Mouse (Mus musculus) MEL (cell line): ENCODE measurements at regions not wholly inside any gene's neighbourhood (a gene's known extent, or its start where the extent isn't known, plus 50 kb on each side); places are given as distances from the start of the nearest gene placed in this dataset.
"Not testable (repeated sequence)": the region's sequence is repeated elsewhere in the genome, so short reads cannot be mapped to it uniquely, and the experiment has no call there.

Source experiments
- DNase-seq: peaks from one replicate; pipeline ENCODE4 v3.0.0; 2011; ENCODE audit warnings: low read depth, low spot score
- H3K27ac ChIP-seq: 2 replicates; pipeline ENCODE4 v1.5.1; 2012; ENCODE audit warnings: low read depth, mild to moderate bottlenecking, control low read depth, low read length, moderate library complexity; ENCODE audit not compliant: control insufficient read depth
- H3K27me3 ChIP-seq, 2 experiments: fragments of 150-350 bp in 1 of 2; sonication (generic) in 1 of 2; 2 replicates each; pipeline ENCODE4 v1.6.1; 2012; ENCODE audit warnings: low read length in 2 of 2, mild to moderate bottlenecking in 2 of 2, improper control_type of control experiment in 1 of 2, moderate library complexity in 1 of 2; ENCODE audit not compliant: insufficient read depth in 2 of 2, control insufficient read depth in 1 of 2
- H3K36me3 ChIP-seq, 2 experiments: 2 replicates each; pipeline ENCODE4 v1.6.1; 2012 to 2014; ENCODE audit warnings: low read length in 2 of 2, improper control_type of control experiment in 1 of 2, inconsistent platforms in 1 of 2, mild to moderate bottlenecking in 1 of 2; ENCODE audit not compliant: insufficient read depth in 2 of 2, control insufficient read depth in 1 of 2
- H3K4me1 ChIP-seq, 2 experiments: fragments of 150-350 bp in 1 of 2; sonication (generic) in 1 of 2; 2 replicates each; pipeline ENCODE4 v1.6.1; 2012; ENCODE audit warnings: low read length in 2 of 2, improper control_type of control experiment in 1 of 2, mild to moderate bottlenecking in 1 of 2; ENCODE audit not compliant: insufficient read depth in 2 of 2, control insufficient read depth in 1 of 2
- H3K4me3 ChIP-seq, 2 experiments: fragments of 150-350 bp in 1 of 2; sonication (generic) in 1 of 2; 2 replicates each; pipeline ENCODE4 v1.5.1; 2012; ENCODE audit warnings: low read depth in 2 of 2, low read length in 2 of 2, mild to moderate bottlenecking in 2 of 2, moderate library complexity in 2 of 2, control low read depth in 1 of 2, improper control_type of control experiment in 1 of 2; ENCODE audit not compliant: control insufficient read depth in 1 of 2, insufficient read depth in 1 of 2
- H3K79me2 ChIP-seq: 2 replicates; pipeline ENCODE4 v1.6.1; 2012; ENCODE audit warnings: mild to moderate bottlenecking, low read length, moderate library complexity; ENCODE audit not compliant: control insufficient read depth, poor library complexity, insufficient read depth
- H3K9ac ChIP-seq: 2 replicates; pipeline ENCODE4 v1.6.1; 2012; ENCODE audit warnings: low read depth, mild to moderate bottlenecking, control low read depth, low read length, moderate library complexity; ENCODE audit not compliant: control insufficient read depth, poor library complexity, severe bottlenecking
- H3K9me3 ChIP-seq: fragments of 150-350 bp; sonication (generic); replicated peaks from 2 replicates; pipeline ENCODE4 v1.6.1; 2012; ENCODE audit warnings: mild to moderate bottlenecking, low read length, improper control_type of control experiment, moderate library complexity; ENCODE audit not compliant: insufficient read depth
- CHD1 ChIP-seq: IDR thresholded peaks from 2 replicates; pipeline ENCODE4 v1.6.1; 2012; ENCODE audit warnings: low read depth, mild to moderate bottlenecking, inconsistent platforms, low read length, improper control_type of control experiment
- KAT2A ChIP-seq: conservative IDR thresholded peaks from 2 replicates; pipeline ENCODE4 v1.6.1; 2012; ENCODE audit warnings: low read depth, low read length, improper control_type of control experiment, inconsistent platforms
- MAFK ChIP-seq: IDR thresholded peaks from 2 replicates; pipeline ENCODE4 v1.6.1; 2011; ENCODE audit warnings: low read depth, mild to moderate bottlenecking, low read length, improper control_type of control experiment, borderline replicate concordance
- MAX ChIP-seq: IDR thresholded peaks from 2 replicates; pipeline ENCODE4 v1.6.1; 2011; ENCODE audit warnings: low read length, improper control_type of control experiment
- MYB ChIP-seq: IDR thresholded peaks from 2 replicates; pipeline ENCODE4 v1.6.1; 2011; ENCODE audit warnings: mild to moderate bottlenecking, low read depth, low read length, improper control_type of control experiment
- POLR2AphosphoS2 ChIP-seq: IDR thresholded peaks from 2 replicates; pipeline ENCODE4 v1.6.1; 2011; ENCODE audit warnings: low read length, improper control_type of control experiment
- TCF12 ChIP-seq: IDR thresholded peaks from 2 replicates; pipeline ENCODE4 v1.6.1; 2014; ENCODE audit warnings: low read depth, mild to moderate bottlenecking, inconsistent platforms, low read length, improper control_type of control experiment, moderate library complexity
- USF1 ChIP-seq: IDR thresholded peaks from 2 replicates; pipeline ENCODE4 v1.6.1; 2014; ENCODE audit warnings: low read depth, mild to moderate bottlenecking, inconsistent platforms, low read length, improper control_type of control experiment, moderate library complexity
- ZKSCAN1 ChIP-seq: IDR thresholded peaks from 2 replicates; pipeline ENCODE4 v1.6.1; 2012; ENCODE audit warnings: low read depth, mild to moderate bottlenecking, inconsistent platforms, low read length, improper control_type of control experiment, moderate library complexity

GRCm38 (mm10) chr9:94133682-94134081 lies 404.2 kb downstream of the 1190002N15Rik start (continued):
- TF ChIP-seq MYB (no peak), ZKSCAN1 (no peak), POLR2AphosphoS2 (no peak)

- Histone ChIP-seq H3K36me3 (no peaks in the 10 kb centered on the region), H3K27me3 (no peaks in the 10 kb centered on the region)
These were observed 406.5 kb downstream of the 1190002N15Rik start for GRCm38 (mm10) chr9:94131367-94131766.

DNA sequence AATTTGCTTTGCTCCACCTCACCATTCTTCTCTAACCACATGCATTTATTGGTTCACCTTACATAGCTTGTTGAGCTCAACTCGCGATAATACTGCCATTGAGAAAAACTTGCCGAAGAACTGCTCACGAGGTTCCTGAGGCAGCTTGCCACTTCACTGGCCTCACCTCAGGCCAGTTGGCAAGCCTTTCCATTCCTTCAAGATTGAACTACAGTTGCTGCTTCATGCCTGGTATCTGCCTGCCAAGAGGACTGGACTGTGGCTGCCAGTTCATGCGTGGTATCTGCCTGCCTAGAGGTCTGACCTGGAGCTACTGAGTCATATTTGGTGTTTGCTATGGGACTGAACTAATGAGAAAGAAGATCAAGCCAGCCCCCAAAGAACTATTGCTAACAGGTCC lies 420.9 kb downstream of the 1190002N15Rik start:
- no peak overlapping the region for H3K27ac ChIP-seq
- H3K27me3 ChIP-seq = no peaks in the 10 kb centered on the region
- H3K4me1 ChIP-seq = no peaks in the 10 kb centered on the region
- no peak for DNase-seq
- no peaks in the 10 kb centered on the region for H3K79me2 ChIP-seq
- no peak overlapping the region for H3K4me3 ChIP-seq
- H3K36me3 ChIP-seq = no peaks in the 10 kb centered on the region
- no peaks in the 10 kb centered on the region for H3K9me3 ChIP-seq
- no peak overlapping the region for H3K9ac ChIP-seq
- TF ChIP-seq MYB (no peak), KAT2A (no peak), USF1 (no peak)

More at GRCm38 (mm10) chr9:94131367-94131766, 406.5 kb downstream of the 1190002N15Rik start:
- Histone ChIP-seq H3K79me2 (no peaks in the 10 kb centered on the region), H3K4me3 (no peak overlapping the region), H3K27ac (no peak overlapping the region), H3K9ac (no peak overlapping the region), H3K9me3 (no peaks in the 10 kb centered on the region), H3K4me1 (no peaks in the 10 kb centered on the region)
- TF ChIP-seq CHD1 = no peak
- TF ChIP-seq MAX = no peak
- no peak for TF ChIP-seq TCF12
- no peak for TF ChIP-seq KAT2A
- TF ChIP-seq MAFK = no peak
- no peak for DNase-seq

- H3K36me3 ChIP-seq, H3K9me3 ChIP-seq, DNase-seq: not testable (repeated sequence)
These were observed 430.2 kb downstream of the 1190002N15Rik start for GRCm38 (mm10) chr9:94107701-94108100.

More at GRCm38 (mm10) chr9:94107701-94108100, 430.2 kb downstream of the 1190002N15Rik start:
- not testable (repeated sequence) for H3K4me3 ChIP-seq, H3K9ac ChIP-seq, H3K27me3 ChIP-seq, H3K27ac ChIP-seq, H3K4me1 ChIP-seq, H3K79me2 ChIP-seq
